Mouse (Mus musculus): ENCODE results near the gene Itsn1. TPM values are rescaled to one million over a fixed set of nuclear protein-coding genes. Genes with fewer than 3 reads are reported as not detected.

The Itsn1 gene
- polyA plus RNA-seq, 2 experiments, result 24.8 to 46.6 TPM

DNA sequence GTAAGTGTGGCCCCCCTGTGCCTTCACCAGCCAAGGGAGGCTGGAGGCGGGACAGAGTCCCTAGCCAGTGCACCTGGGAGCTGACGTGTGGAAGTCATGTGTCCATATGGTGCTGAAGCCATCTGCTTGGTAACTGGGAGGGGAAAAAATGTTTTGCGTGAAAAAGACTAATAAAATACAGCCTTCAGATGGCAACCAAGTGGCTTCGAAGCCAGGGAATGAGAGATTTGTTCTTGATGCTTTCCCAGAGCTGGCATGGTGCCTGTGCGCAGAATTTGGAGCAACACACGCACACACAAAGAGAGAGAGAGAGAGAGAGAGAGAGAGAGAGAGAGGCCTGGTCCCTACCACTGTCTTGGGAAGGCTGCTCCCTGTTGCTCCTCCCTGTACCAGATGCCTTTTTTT lies 167.3 kb downstream of the Itsn1 start:
- Histone ChIP-seq H3K9ac (ENCODE audit: low read depth, low read length, severe bottlenecking) (no peak overlapping the region), H3K4me2 (replicated peaks; ENCODE audit: low read depth, low read length, severe bottlenecking) (no peak overlapping the region), H3K4me3 (replicated peaks; ENCODE audit: low read length) (no peak overlapping the region), H3K9me3 (ENCODE audit: control insufficient read depth, low read length) (no peaks in the 10 kb centered on the region), H3K27me3 (ENCODE audit: control insufficient read depth, insufficient read depth, low read length) (no peaks in the 10 kb centered on the region), H3K27ac (replicated peaks; ENCODE audit: low read depth, low read length) (peak overlapping the region; percentile 55; the same call in 1 of the 2 replicates), H3K36me3 (ENCODE audit: control insufficient read depth, insufficient read depth, low read length) (no peaks in the 10 kb centered on the region), H3K4me1 (ENCODE audit: control insufficient read depth, insufficient read depth, low read length) (peaks cover 23% of the 10 kb centered on the region)
- WGBS, result 39% methylated on average over 6 of the region's 6 CpGs
- DNase-seq (ENCODE audit: low spot score), result peak; percentile 46
- no peak for ATAC-seq (ENCODE audit: low FRiP score, low read depth)
- TF ChIP-seq POLR2A (IDR thresholded peaks at IDR 0.05; ENCODE audit: borderline replicate concordance, extremely low read depth, insufficient read depth, insufficient read length), result no peak

DNA sequence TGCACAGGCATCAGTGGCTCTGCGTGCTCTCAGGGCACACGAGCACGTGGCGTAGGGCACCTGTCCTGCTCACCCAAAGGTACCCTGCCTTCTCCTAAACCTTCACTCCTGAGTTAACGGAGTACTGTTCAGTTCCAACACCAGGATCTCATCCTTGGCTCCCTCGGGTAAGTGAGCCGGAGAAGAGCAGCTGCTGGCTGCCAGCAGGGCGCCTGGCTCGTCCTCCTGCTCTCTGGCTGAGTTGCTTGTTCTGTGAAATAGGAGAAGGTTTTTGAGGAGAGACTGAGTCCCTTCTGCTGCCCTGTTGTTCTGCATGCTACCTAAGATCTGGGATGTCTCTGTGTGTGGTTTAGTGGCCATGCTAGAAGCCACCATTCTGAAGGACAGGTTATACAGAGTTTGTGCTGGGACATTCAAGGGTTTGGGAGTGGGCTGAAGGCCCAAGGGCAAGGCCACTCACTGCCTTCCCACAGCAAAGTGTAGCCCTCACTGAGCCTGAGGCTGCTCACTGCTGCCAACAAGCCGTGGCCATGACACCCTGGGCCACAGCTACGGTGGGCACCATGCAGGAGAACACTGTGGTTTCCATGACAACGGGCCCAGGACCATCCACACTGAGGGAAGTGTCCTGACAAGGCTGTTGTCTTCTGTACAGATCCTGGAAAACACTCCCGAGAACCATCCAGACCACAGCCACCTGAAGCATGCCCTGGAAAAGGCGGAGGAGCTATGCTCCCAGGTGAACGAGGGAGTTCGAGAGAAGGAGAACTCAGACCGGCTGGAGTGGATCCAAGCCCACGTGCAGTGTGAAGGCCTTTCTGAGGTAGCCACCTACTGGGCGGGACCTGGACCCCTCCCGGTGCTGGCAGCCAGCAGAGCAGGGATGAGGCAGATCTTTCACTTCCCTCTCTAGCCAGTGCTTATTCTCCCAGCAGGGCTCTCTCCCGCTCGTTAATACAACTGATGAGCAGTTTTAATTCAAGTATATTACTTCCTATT lies 170.1 kb downstream of the Itsn1 start:
- Histone ChIP-seq H3K4me3 (replicated peaks; ENCODE audit: low read length) (no peak overlapping the region), H3K27ac (replicated peaks; ENCODE audit: low read depth, low read length) (peak overlapping the region; percentile 38; the same call in 1 of the 2 replicates), H3K4me1 (ENCODE audit: control insufficient read depth, insufficient read depth, low read length) (peaks cover 23% of the 10 kb centered on the region), H3K27me3 (ENCODE audit: control insufficient read depth, insufficient read depth, low read length) (no peaks in the 10 kb centered on the region), H3K4me2 (replicated peaks; ENCODE audit: low read depth, low read length, severe bottlenecking) (no peak overlapping the region), H3K9ac (ENCODE audit: low read depth, low read length, severe bottlenecking) (no peak overlapping the region), H3K36me3 (ENCODE audit: control insufficient read depth, insufficient read depth, low read length) (no peaks in the 10 kb centered on the region), H3K9me3 (ENCODE audit: control insufficient read depth, low read length) (no peaks in the 10 kb centered on the region)
- TF ChIP-seq POLR2A (IDR thresholded peaks at IDR 0.05; ENCODE audit: borderline replicate concordance, extremely low read depth, insufficient read depth, insufficient read length), result no peak
- WGBS, result 52% methylated on average over 22 of the region's 22 CpGs
- no peak for DNase-seq (ENCODE audit: low spot score)
- ATAC-seq (ENCODE audit: low FRiP score, low read depth), result no peak

DNA sequence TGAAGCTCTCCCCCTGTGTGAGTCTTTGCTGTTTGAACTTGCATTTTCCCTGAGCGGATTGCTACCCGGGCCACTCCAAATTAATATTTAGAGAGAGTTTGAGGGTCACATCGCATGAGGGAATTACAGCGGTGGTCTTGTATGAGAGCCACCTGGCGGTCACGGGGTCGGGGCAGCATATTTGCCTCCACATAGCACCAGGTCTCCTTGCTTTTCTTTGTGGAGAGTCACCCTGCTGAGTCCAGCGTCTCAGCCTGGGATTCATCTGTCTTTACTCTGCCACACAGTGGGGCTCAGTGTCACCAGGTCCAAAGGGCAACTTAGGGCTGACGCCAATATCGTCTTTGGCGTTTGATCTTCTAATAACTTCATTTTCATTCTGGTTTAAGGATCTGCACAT lies 171.2 kb downstream of the Itsn1 start:
- no peak overlapping the region for H3K4me3 ChIP-seq (replicated peaks; ENCODE audit: low read length)
- peaks cover 23% of the 10 kb centered on the region for H3K4me1 ChIP-seq (ENCODE audit: control insufficient read depth, insufficient read depth, low read length)
- no peak overlapping the region for H3K4me2 ChIP-seq (replicated peaks; ENCODE audit: low read depth, low read length, severe bottlenecking)
- H3K9ac ChIP-seq (ENCODE audit: low read depth, low read length, severe bottlenecking), result no peak overlapping the region
- no peaks in the 10 kb centered on the region for H3K36me3 ChIP-seq (ENCODE audit: control insufficient read depth, insufficient read depth, low read length)
- ATAC-seq (ENCODE audit: low FRiP score, low read depth), result no peak
- no peak overlapping the region for H3K27ac ChIP-seq (replicated peaks; ENCODE audit: low read depth, low read length)
- DNase-seq (ENCODE audit: low spot score), result no peak
- 61% methylated on average over 11 of the region's 11 CpGs for WGBS
- TF ChIP-seq POLR2A (IDR thresholded peaks at IDR 0.05; ENCODE audit: borderline replicate concordance, extremely low read depth, insufficient read depth, insufficient read length), result no peak
- no peaks in the 10 kb centered on the region for H3K9me3 ChIP-seq (ENCODE audit: control insufficient read depth, low read length)
- no peaks in the 10 kb centered on the region for H3K27me3 ChIP-seq (ENCODE audit: control insufficient read depth, insufficient read depth, low read length)

DNA sequence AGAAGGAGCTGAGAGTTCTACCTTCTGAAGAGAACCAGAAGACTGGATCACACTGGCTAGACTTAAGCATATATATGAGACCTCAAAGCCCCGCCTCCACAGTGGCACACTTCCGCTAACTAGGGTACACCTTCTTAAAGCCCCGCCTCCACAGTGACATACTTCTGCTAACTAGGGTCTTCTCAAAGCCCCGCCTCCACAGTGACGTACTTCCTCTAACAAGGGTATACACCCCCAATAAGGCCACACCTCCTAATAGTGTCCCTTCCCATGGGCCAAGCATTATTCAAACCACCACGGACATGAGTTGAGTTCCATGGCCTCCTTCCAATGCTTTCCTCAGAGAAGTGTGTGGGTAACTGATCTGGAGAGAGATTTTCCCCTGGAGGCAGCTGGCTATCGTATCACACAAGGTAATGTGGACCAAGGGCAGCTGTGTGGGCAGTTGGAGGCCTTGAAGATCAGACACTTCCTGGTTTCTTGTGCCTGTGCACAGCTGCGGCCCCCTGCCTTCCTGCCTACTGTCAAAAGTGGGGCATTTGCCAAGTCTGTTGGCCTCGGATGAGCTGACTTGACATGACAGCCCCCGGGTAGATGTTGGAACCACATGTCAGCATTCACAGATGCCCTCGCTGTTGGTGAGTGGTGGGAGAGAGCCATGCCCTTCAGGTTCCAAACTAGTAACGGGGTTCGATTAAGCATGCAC lies 174.9 kb downstream of the Itsn1 start:
- DNase-seq (ENCODE audit: low spot score) (no peak), ATAC-seq (ENCODE audit: low FRiP score, low read depth) (0 out of 2 replicates have a peak, but pooled peaks have one; percentile 6)
- TF ChIP-seq POLR2A (IDR thresholded peaks at IDR 0.05; ENCODE audit: borderline replicate concordance, extremely low read depth, insufficient read depth, insufficient read length), result no peak
- 90% methylated on average over 13 of the region's 13 CpGs for WGBS
- H3K4me2 ChIP-seq (replicated peaks; ENCODE audit: low read depth, low read length, severe bottlenecking), result no peak overlapping the region
- H3K36me3 ChIP-seq (ENCODE audit: control insufficient read depth, insufficient read depth, low read length), result no peaks in the 10 kb centered on the region
- H3K27me3 ChIP-seq (ENCODE audit: control insufficient read depth, insufficient read depth, low read length), result no peaks in the 10 kb centered on the region
- H3K9ac ChIP-seq (ENCODE audit: low read depth, low read length, severe bottlenecking), result no peak overlapping the region
- no peak overlapping the region for H3K4me3 ChIP-seq (replicated peaks; ENCODE audit: low read length)
- H3K9me3 ChIP-seq (ENCODE audit: control insufficient read depth, low read length), result no peaks in the 10 kb centered on the region
- peaks cover 20% of the 10 kb centered on the region for H3K4me1 ChIP-seq (ENCODE audit: control insufficient read depth, insufficient read depth, low read length)
- no peak overlapping the region for H3K27ac ChIP-seq (replicated peaks; ENCODE audit: low read depth, low read length)

DNA sequence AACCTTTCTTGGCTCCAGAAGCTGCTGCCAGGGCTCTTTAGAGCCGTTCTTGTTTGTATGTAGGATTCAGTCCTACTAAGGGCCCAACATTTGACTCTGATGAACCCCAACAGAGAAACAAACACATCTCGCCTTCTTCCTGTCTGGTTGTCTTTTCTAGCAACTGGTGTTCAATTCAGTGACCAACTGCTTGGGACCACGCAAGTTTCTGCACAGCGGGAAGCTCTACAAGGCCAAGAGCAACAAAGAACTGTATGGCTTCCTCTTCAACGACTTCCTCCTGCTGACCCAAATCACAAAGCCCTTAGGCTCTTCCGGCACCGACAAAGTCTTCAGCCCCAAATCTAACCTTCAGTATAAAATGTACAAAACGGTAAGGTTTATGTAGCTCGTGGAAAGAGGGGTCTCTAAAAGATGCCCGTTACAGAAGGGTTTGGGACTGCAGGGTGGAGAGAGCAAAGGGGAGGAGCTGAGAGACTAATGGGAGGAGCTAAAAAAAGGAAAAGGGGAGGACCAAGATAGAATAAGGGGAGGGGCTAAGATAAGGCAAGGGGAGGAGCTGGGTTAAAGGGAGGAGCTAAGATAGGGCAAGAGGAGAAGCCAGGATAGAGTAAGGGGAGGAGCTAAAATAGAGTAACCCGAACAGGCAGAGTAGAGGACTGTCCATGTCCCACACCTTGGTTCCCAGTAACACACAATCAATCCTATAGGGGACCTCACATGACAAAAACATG lies 176.2 kb downstream of the Itsn1 start:
- no peak overlapping the region for H3K9ac ChIP-seq (ENCODE audit: low read depth, low read length, severe bottlenecking)
- no peak overlapping the region for H3K27ac ChIP-seq (replicated peaks; ENCODE audit: low read depth, low read length)
- H3K4me2 ChIP-seq (replicated peaks; ENCODE audit: low read depth, low read length, severe bottlenecking), result no peak overlapping the region
- peaks cover 13% of the 10 kb centered on the region for H3K4me1 ChIP-seq (ENCODE audit: control insufficient read depth, insufficient read depth, low read length)
- no peak for TF ChIP-seq POLR2A (IDR thresholded peaks at IDR 0.05; ENCODE audit: borderline replicate concordance, extremely low read depth, insufficient read depth, insufficient read length)
- DNase-seq (ENCODE audit: low spot score) (no peak), ATAC-seq (ENCODE audit: low FRiP score, low read depth) (no peak)
- H3K27me3 ChIP-seq (ENCODE audit: control insufficient read depth, insufficient read depth, low read length), result no peaks in the 10 kb centered on the region
- WGBS, result 84% methylated on average over 11 of the region's 11 CpGs
- H3K4me3 ChIP-seq (replicated peaks; ENCODE audit: low read length), result no peak overlapping the region
- H3K9me3 ChIP-seq (ENCODE audit: control insufficient read depth, low read length), result no peaks in the 10 kb centered on the region
- no peaks in the 10 kb centered on the region for H3K36me3 ChIP-seq (ENCODE audit: control insufficient read depth, insufficient read depth, low read length)
